In genomic region chr16:50309411-50310042, GRCm38 (mm10) we compare ENCODE assay signal across 8 mouse cellular contexts.
DNase-seq lines count a peak whose midpoint lies in the region; ATAC-seq lines count a peak whose summit lies in the region.

No protein-coding gene starts in this region.

- 63% methylated on average over 9 of the region's 9 CpGs for WGBS in intestine, embryonic 15.5 days

- H3K27me3 ChIP-seq in intestine, embryonic 15.5 days (replicated peaks), result no peaks in the 10 kb centered on the region

- no peaks in the 10 kb centered on the region for H3K9me3 ChIP-seq in intestine, embryonic 15.5 days

- H3K4me3 ChIP-seq in intestine, embryonic 15.5 days (replicated peaks), result no peak overlapping the region

- H3K9ac ChIP-seq in intestine, embryonic 15.5 days, result no peak overlapping the region

- H3K27ac ChIP-seq in intestine, embryonic 15.5 days, result no peak overlapping the region

- 0 out of 2 replicates have a peak overlapping the region, but pooled peaks have one; percentile 3 for H3K4me2 ChIP-seq in intestine, embryonic 15.5 days (replicated peaks)

- DNase-seq in NIH3T3 (ENCODE audit: low read depth), result peak; percentile 96
- DNase-seq in brain, adult 2 months (ENCODE audit: low read depth, low spot score), result peak; percentile 94
- DNase-seq in frontal cortex, postnatal 36 days (ENCODE audit: low spot score in 2 of 2), result peak; percentile 86 to 87
- DNase-seq in left cerebral cortex, adult 9 months (ENCODE audit: low spot score in 2 of 2), result peak; percentile 47 to 89
- DNase-seq in right cerebral cortex, adult 18-20 months, result peak; percentile 87
- no peak for DNase-seq in thymus, postnatal 4 days
- no peak for DNase-seq in spleen, postnatal 10 days (ENCODE audit: low spot score in 2 of 2)

- H3K36me3 ChIP-seq in intestine, embryonic 15.5 days, result no peaks in the 10 kb centered on the region

- peak; percentile 74 for ATAC-seq in intestine, embryonic 15.5 days

- peaks cover 3% of the 10 kb centered on the region; the same call in 1 of the 2 replicates for H3K4me1 ChIP-seq in intestine, embryonic 15.5 days (replicated peaks)

Comparison
In these comparisons a context has a peak if more than half of its experiments do, and no peak if none do; other contexts are left out.
1. DNase-seq: peak in NIH3T3 (single experiment), brain, adult 2 months (single experiment), frontal cortex, postnatal 36 days (2 of 2), left cerebral cortex, adult 9 months (2 of 2) and right cerebral cortex, adult 18-20 months (single experiment); none in thymus, postnatal 4 days (single experiment) and spleen, postnatal 10 days (0 of 2).